Mouse (Mus musculus) small intestine, adult 2 months (tissue): ENCODE results near the gene Atxn2. TPM values are rescaled to one million over a fixed set of nuclear protein-coding genes. Genes with fewer than 3 reads are reported as not detected.

ENCODE experiments used
- H3K27ac ChIP-seq: fragments of 200-500 bp; 2 replicates; pipeline ENCODE4 v1.5.1; 2012; ENCODE audit warnings: low read depth, low read length, control low read depth, inconsistent platforms; ENCODE audit not compliant: insufficient read depth
- H3K27me3 ChIP-seq: fragments of 200-500 bp; 2 replicates; pipeline ENCODE4 v1.6.1; 2012; ENCODE audit warnings: mild to moderate bottlenecking, moderate library complexity, low read length, inconsistent platforms; ENCODE audit not compliant: control insufficient read depth, insufficient read depth
- H3K36me3 ChIP-seq: fragments of 200-500 bp; 2 replicates; pipeline ENCODE4 v1.6.1; 2012; ENCODE audit warnings: mild to moderate bottlenecking, low read length, control low read depth, inconsistent platforms; ENCODE audit not compliant: control insufficient read depth, insufficient read depth
- H3K4me1 ChIP-seq: fragments of 200-500 bp; 2 replicates; pipeline ENCODE4 v1.6.1; 2012; ENCODE audit warnings: low read length, inconsistent platforms, mixed read lengths; ENCODE audit not compliant: control insufficient read depth, insufficient read depth, insufficient read length
- H3K4me3 ChIP-seq: fragments of 200-500 bp; 2 replicates; pipeline ENCODE4 v1.5.1; 2012; ENCODE audit warnings: low read depth, mild to moderate bottlenecking, control low read depth, inconsistent platforms, low read length, moderate library complexity
- CTCF ChIP-seq: fragments of 200-500 bp; IDR thresholded peaks from 2 replicates; pipeline ENCODE4 v1.5.1; 2012; ENCODE audit warnings: low read depth, mild to moderate bottlenecking, control low read depth, inconsistent platforms, low read length, moderate library complexity, mixed read lengths; ENCODE audit not compliant: insufficient replicate concordance, insufficient read length; ENCODE audit errors: extremely low read depth
- POLR2A ChIP-seq: fragments of 200-500 bp; IDR thresholded peaks from 2 replicates; pipeline ENCODE4 v1.6.1; 2012; ENCODE audit warnings: low read depth, mild to moderate bottlenecking, control low read depth, inconsistent platforms, low read length, moderate library complexity
- WGBS: fragments of 180-500 bp; shearing (Covaris S2); methylation state at CpG from one replicate; pipeline ENCODE4 v1.1.7; 2018; 5-methylcytosine and 5-hydroxymethylcytosine counted together
- polyA plus RNA-seq: library from polyadenylated mRNA; depleted of rRNA; stranded (reverse); fragments of >200 nt; gene quantifications from 2 replicates; pipeline ENCODE4 v1.2.3, GENCODE M21; 2012; rRNA removed

Gene Atxn2
- polyA plus RNA-seq: 68.5 and 108 TPM in 2 replicates

GRCm38 (mm10) chr5:121711174-121711927 lies at the start of gene Atxn2:
TSS of gene Atxn2 (plus strand) at chr5:121711337.
- WGBS: 3% methylated on average over 79 of the region's 103 CpGs
- Histone ChIP-seq H3K27me3 (no peaks in the 10 kb centered on the region), H3K4me1 (peaks cover 6% of the 10 kb centered on the region; the same call in 1 of the 2 replicates), H3K27ac (peak within 1 kb of the TSS; percentile 82), H3K4me3 (peak within 1 kb of the TSS; percentile 96), H3K36me3 (no peaks in the 10 kb centered on the region)
- TF ChIP-seq POLR2A (peak; percentile 81; the same call in 1 of the 2 replicates), CTCF (no peak)

DNA sequence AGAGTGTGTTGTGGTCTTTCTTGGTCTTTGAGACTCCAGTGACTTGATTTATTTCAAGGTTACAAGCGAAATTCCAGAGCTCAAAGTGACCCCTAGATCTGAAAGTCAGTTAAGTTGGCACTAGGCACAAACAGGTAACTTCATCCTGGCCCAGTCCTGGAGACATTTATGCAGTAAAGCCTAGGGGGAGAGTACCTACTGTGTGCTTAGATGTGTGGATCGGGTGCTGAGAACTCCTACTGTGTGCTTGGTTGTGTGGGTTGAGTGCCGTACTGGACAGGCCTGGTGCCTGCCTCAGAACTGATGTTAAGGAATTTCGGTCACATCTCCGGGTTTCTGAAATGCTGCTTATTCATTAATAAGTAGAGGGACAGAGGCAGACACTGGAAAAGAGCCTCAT lies 49.6 kb upstream of the Atxn2 start:
- peaks cover 23% of the 10 kb centered on the region for H3K36me3 ChIP-seq
- no peaks in the 10 kb centered on the region for H3K27me3 ChIP-seq
- 82% methylated on average over 5 of the region's 5 CpGs for WGBS
- TF ChIP-seq POLR2A: no peak
- no peak for TF ChIP-seq CTCF
- H3K27ac ChIP-seq: no peak overlapping the region
- peaks cover 7% of the 10 kb centered on the region for H3K4me1 ChIP-seq
- H3K4me3 ChIP-seq: peak overlapping the region; percentile 89

DNA sequence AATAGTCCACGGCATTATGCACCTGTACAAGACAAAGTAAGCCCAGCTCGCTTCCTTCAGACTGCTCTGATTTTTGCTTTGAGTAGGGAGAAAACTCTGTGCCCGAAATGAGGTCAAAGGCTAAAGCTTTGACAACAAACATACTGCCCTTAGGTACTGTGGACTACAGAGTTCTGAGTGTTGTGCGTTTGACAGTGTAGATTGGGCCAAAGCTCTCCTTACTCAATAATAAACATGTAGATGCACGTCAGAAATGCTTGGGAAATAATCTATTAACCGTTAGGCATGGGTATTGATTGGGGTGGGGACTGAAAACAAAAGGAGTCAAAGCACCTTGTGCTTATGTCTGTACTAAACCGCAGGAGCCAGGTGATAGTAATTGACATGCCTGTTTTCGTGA lies 47.7 kb upstream of the Atxn2 start:
- 77% methylated on average over 8 of the region's 8 CpGs for WGBS
- Histone ChIP-seq H3K4me3 (no peak overlapping the region), H3K27me3 (no peaks in the 10 kb centered on the region), H3K36me3 (peaks cover 28% of the 10 kb centered on the region), H3K4me1 (peaks cover 12% of the 10 kb centered on the region), H3K27ac (no peak overlapping the region)
- no peak for TF ChIP-seq POLR2A
- TF ChIP-seq CTCF: no peak

DNA sequence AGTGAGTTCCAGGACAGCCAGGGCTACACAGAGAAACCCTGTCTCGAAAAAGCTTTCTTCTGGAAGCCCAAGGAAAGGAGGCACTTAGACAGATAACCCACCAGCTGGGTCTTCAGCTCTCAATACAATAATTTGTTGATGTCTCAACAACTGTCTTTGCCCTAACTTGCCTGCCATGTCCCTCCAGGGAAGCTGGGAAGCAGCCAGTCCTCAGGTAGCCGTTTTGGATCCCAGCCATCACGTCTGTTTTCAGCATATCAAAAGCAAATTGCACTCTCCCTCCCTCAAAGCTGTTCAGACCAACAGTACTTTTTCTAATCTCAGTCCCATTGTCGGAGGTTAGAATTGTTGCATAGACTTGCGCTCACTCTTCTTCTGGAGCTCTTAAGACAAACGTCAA lies 47.1 kb upstream of the Atxn2 start:
- peaks cover 12% of the 10 kb centered on the region for H3K4me1 ChIP-seq
- H3K27me3 ChIP-seq: no peaks in the 10 kb centered on the region
- no peak overlapping the region for H3K27ac ChIP-seq
- 86% methylated on average over 6 of the region's 6 CpGs for WGBS
- TF ChIP-seq POLR2A: no peak
- TF ChIP-seq CTCF: no peak
- H3K4me3 ChIP-seq: no peak overlapping the region
- peaks cover 30% of the 10 kb centered on the region for H3K36me3 ChIP-seq

- 96% methylated on average over 9 of the region's 9 CpGs for WGBS
Measured at GRCm38 (mm10) chr5:121664971-121665370, 46.2 kb upstream of the Atxn2 start.

GRCm38 (mm10) chr5:121667067-121667466 lies 44.1 kb upstream of the Atxn2 start:
- no peaks in the 10 kb centered on the region for H3K27me3 ChIP-seq
- no peak overlapping the region for H3K4me3 ChIP-seq
- TF ChIP-seq CTCF (no peak), POLR2A (no peak)
- H3K27ac ChIP-seq: no peak overlapping the region
- H3K36me3 ChIP-seq: peaks cover 34% of the 10 kb centered on the region
- H3K4me1 ChIP-seq: peaks cover 5% of the 10 kb centered on the region; the same call in 1 of the 2 replicates
- 62% methylated on average over 4 of the region's 4 CpGs for WGBS

More at GRCm38 (mm10) chr5:121664971-121665370, 46.2 kb upstream of the Atxn2 start:
- no peak for TF ChIP-seq POLR2A
- TF ChIP-seq CTCF: no peak
- Histone ChIP-seq H3K4me1 (peaks cover 12% of the 10 kb centered on the region), H3K36me3 (peaks cover 30% of the 10 kb centered on the region), H3K27ac (no peak overlapping the region), H3K4me3 (no peak overlapping the region), H3K27me3 (no peaks in the 10 kb centered on the region)

GRCm38 (mm10) chr5:121668411-121668810 lies 42.7 kb upstream of the Atxn2 start:
- 58% methylated on average over 6 of the region's 6 CpGs for WGBS
- H3K36me3 ChIP-seq: peaks cover 37% of the 10 kb centered on the region
- H3K27ac ChIP-seq: no peak overlapping the region
- no peak overlapping the region for H3K4me3 ChIP-seq
- TF ChIP-seq CTCF (no peak), POLR2A (no peak)
- peaks cover 5% of the 10 kb centered on the region; the same call in 1 of the 2 replicates for H3K4me1 ChIP-seq
- no peaks in the 10 kb centered on the region for H3K27me3 ChIP-seq

- no peaks in the 10 kb centered on the region for H3K27me3 ChIP-seq
- TF ChIP-seq CTCF: peak; percentile 47; the same call in 1 of the 2 replicates
- TF ChIP-seq POLR2A: no peak
- no peak overlapping the region for H3K4me3 ChIP-seq
- H3K4me1 ChIP-seq: peaks cover 5% of the 10 kb centered on the region; the same call in 1 of the 2 replicates
- peaks cover 35% of the 10 kb centered on the region for H3K36me3 ChIP-seq
- H3K27ac ChIP-seq: no peak overlapping the region
- 93% methylated on average over 3 of the region's 3 CpGs for WGBS
Measured at GRCm38 (mm10) chr5:121670412-121670811, 40.7 kb upstream of the Atxn2 start.
